Mouse (Mus musculus) left cerebral cortex, postnatal 14 days (tissue): ENCODE results near the gene Zfp507. TPM values are rescaled to one million over a fixed set of nuclear protein-coding genes. Genes with fewer than 3 reads are reported as not detected.

Source experiments
- DNase-seq, 2 experiments: peaks; one replicate each; pipeline ENCODE4 v3.0.0; 2021 to 2022; ENCODE audit warnings: low spot score in 2 of 2, mixed read lengths in 1 of 2
- intact Hi-C: fragments of 180-260 bp; cut with DNase I; formaldehyde crosslinking; loops from one replicate; pipeline ENCODE4 v1.15.1; 2025
- total RNA-seq, 2 experiments: library from RNA; stranded (reverse); gene quantifications; 2 replicates each; pipeline ENCODE4 v1.2.3; 2021

Zfp507 gene
- total RNA-seq, 2 experiments from 2014 or later: 25.2 to 27.1 TPM

DNA sequence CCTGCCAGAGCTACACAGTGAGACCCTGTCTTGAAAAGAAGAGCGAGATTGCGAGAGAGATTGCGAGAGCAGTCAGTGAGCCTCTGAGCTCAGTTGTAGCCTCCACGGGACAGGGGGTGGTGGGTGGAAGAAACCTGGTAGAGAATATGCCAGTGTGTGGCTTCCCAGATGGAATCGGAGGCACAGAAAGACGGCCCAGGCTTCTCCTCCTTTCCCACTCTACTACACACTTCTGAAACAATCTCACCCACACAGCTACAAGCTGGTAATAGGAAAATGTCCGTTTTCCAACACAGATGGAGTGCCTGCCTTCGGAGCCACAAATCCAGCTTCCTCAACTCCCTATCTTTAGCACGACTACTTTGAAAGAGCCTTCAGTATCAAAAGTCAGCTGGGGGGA lies 58.0 kb downstream of the Zfp507 start:
- peak; percentile 65 to 67 for DNase-seq
- intact Hi-C loops: loop anchor here (5.0 kb wide), 1 partner anchor 57 kb away; no protein-coding TSS in a partner anchor

DNA sequence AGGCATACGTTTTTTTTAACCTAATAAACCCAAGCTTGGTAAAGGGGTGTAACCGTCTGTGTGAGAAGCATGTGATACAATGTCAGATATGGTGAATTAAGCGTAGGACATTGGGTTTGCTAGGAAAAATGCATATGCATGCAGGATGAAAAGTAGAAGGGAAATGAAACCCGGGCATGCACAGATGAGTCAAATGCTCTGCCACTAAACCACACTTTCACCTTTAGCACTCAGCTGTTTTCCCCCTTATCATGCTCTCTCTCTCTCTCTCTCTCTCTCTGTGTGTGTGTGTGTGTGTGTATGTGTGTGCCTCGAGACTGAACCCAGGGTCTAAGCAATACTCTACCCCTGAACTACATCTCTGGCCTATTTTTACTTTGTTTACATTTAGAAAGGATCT lies 60.5 kb downstream of the Zfp507 start:
- intact Hi-C loops: loop anchor here (5.0 kb wide), 1 partner anchor 55 kb away; no protein-coding TSS in a partner anchor

DNA sequence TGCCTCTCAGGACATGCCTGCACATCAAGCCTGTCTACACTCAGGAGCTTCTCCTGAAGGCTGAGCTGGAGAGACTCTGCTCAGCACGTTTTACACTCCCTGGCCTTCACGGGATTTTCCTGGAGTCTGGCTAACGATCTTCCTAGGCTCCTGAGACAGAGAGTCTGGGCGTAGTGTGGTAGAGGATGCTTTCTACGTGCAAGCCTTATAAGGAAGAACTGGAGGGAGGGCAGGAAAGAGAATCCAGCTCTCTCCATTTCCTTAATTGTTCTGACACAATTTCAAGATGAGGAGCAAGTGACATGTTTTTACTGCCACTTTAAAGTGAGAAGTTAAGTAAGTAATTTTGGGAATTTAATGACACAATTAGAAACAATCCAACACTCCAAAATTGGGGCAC lies 60.9 kb downstream of the Zfp507 start:
- no peak for DNase-seq
- intact Hi-C loops: loop anchor here (5.0 kb wide), 1 partner anchor 55 kb away; no protein-coding TSS in a partner anchor

More for the DNA sequence above, 60.5 kb downstream of the Zfp507 start:
- DNase-seq: no peak

DNA sequence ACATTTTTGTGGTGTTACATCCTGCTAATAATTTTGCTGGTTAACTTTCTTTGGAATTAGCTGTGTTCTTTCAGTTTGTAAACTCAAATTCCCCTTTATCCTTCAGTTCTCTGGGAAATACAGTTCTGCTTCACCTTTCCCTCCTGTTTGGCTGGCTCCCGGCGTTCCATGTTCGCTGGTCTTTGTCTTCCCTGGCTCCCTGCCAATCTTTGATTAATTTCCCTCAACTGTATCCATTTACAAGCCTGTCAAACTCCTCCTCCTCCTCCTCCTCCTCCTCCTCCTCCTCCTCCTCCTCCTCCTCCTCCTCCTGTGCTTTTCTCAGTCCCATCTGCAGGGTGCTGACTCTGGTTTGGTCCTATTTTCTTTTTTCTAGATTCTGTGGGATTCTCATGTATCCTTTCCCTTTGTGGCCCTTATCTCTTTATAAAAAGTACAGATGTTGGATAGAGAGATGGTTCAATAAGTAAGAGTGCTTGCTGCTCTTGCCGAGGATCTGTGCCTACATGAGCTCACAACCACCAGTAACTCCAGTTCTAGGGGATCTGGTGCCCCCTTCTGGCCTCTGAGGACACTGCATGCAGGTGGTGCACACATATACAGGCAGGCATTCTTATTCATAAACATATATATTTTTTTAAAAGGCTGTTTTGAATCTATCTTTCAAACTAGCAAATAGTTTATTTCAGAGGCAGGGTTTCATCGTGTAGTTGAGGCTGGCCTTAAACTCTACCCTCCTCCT lies 62.1 kb downstream of the Zfp507 start:
- intact Hi-C loops: loop anchor here (5.0 kb wide), 1 partner anchor 53 kb away; no protein-coding TSS in a partner anchor
- peak; percentile 66 to 81 for DNase-seq

DNA sequence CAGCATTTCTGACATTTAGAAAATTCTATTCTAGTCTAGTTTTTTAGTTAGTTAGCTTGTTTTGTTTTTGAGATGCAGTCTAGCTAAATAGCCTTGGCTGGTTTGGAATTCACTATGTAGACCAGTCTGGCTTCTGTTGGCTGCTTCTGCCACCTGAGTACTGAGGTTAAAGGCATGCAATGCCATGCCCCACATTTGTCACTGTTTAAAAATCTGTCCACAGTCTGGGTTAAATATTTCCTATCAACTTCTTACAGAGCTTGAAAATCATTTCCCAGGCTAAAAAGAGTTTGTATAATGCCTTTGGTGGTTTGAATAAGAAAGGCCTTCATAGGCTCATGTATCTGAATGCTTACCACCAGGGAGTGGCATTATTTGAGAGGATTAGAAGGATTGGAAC lies 63.9 kb downstream of the Zfp507 start:
- DNase-seq: no peak
- intact Hi-C loops: no loop called here

DNA sequence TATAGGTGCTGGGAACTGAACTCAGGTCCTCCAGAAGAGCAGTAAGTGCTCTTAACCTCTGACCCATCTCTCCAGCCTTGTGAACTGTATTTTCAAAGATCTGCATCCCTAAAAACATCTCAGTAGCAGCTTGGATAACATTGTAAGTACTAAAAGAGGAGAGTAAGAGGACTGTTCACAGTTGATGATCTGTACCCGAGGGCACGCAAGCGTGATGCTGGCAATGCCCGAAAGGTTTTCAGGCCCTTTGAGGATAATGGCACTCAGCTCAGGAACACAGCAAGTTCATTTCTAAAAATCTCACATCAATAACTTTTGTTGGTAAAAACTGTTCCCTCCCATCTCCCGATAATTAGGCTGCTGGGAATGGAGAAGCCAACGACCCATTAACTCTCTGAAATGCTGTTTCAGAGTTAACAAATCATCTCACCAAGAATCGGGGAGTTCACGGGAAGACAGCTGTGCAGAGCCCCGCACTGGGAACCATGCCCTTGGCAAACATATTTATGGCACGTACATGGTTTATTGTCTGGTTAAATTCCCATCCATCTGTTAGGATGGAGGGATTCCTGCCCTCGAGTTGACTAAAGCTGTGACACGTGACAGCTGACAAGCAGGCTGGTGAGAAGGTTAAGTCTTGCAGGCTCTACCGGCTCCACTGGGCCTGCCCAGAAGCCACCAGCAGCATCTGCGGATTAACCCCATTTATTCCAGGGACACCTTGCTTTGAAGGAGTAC lies 69.3 kb downstream of the Zfp507 start:
- intact Hi-C loops: no loop called here
- no peak for DNase-seq

DNA sequence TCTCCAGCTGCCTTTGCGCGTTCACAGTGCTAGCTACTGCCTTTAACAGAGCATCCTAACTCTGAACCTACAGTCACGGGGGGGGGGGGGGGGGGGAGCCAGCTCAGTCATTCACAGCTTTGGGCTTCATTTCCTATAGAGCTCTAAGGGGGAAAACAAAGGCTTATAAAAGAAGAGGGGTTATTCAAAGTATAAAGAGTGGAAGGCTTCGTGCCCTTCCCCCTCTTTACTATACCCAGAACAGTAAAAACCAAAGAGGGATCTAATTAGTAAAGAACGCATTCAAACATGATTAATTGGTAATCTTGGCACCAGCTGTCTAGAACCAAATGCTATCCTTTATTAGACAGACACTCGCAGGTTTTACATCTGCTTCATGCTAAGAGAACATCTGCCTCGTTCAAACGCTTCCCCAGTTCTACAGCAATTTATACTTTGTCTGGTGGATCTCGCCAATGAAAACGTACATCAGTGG lies 70.2 kb downstream of the Zfp507 start:
- no peak for DNase-seq
- intact Hi-C loops: no loop called here

DNA sequence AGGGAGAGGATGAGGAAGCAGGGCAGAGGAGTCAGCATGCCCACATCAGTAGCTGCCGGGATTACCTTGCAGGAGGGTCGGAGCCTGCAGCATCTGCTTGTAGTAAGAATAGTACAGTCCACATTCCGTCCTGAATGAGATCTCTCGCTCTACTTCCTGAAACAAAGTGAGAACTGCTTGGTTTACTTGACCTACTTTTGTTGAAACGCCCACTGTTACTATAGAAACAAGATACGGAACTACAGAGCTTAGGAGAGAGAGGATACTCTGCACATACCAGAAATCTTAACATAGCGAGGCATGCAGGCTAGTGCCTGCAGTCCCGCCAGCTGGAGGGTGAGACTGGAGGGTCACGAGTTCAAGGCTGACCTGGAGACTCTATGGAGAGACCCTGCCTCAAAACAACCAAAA lies 73.2 kb downstream of the Zfp507 start:
- peak; percentile 48 to 89 for DNase-seq
- intact Hi-C loops: no loop called here

DNA sequence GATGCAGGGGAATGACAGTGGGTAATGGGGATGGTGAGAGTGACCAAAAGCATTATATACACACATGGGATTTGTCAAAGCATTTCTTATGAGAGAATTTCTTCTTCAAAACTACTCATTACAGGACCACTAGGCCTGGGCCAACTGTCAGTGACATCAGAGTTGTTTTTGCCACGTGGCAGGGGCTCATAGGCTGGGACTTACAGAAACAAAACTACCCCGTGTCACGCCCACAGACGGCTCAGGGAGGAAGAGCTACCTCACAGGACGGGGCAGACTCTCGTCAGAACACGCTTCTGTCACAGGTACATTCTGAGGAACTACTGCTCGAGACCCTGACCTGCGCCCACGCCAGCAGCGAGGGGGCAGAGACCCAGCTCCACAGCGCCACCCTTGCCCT lies 74.4 kb downstream of the Zfp507 start:
- intact Hi-C loops: no loop called here
- no peak for DNase-seq

DNA sequence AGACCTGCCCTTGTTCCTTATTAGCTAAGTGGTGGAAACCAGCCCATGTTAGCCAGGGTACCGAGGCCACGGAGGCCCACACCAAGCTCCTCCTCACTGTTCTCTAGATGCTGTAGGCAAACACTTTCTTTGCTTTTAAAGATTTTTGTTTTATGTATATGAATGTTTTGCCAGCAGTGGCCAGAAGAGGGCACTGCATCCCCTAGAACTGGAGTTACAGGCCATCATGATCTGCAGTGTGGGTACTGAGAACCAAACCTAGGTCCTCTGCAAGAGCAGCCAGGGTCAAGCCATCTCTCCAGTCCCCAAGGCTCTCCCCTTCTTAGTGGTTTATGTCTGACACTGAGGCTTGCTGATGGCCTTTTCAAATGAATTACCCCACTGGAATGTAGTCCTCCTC lies 79.8 kb downstream of the Zfp507 start:
- DNase-seq: no peak
- intact Hi-C loops: no loop called here

Other genes starting within 250 kb of the Zfp507 start
- gene Nudt19, start 246.7 kb downstream of the Zfp507 start, total RNA-seq: 10 to 100 TPM; 66.8 to 67.4 TPM
- 1 to 10 TPM; 1.2 to 1.5 TPM for gene Rgs9bp, start 217.4 kb downstream of the Zfp507 start, total RNA-seq
- 10 to 100 TPM; 46.0 to 48.1 TPM for gene Ankrd27, start 216.8 kb downstream of the Zfp507 start, total RNA-seq
- gene Pdcd5, start 155.5 kb downstream of the Zfp507 start, total RNA-seq: 10 to 100 TPM; 88.7 to 89.2 TPM
- gene Dpy19l3, start 48.5 kb downstream of the Zfp507 start, total RNA-seq: 10 to 100 TPM; 58.7 to 61.6 TPM